Mouse (Mus musculus) spleen, adult 2 months (tissue): Measurements from ENCODE around the gene Nsun5.

Experiments used
- CTCF ChIP-seq: fragments of 200-500 bp; IDR thresholded peaks from 2 replicates; pipeline ENCODE4 v1.5.1; 2011; ENCODE audit warnings: mild to moderate bottlenecking, inconsistent platforms; ENCODE audit not compliant: insufficient read depth, insufficient read length, insufficient replicate concordance; ENCODE audit errors: extremely low read depth
- POLR2A ChIP-seq: fragments of 200-500 bp; IDR thresholded peaks from 2 replicates; pipeline ENCODE4 v1.6.1; 2011; ENCODE audit warnings: low read depth, low read length, inconsistent platforms

DNA sequence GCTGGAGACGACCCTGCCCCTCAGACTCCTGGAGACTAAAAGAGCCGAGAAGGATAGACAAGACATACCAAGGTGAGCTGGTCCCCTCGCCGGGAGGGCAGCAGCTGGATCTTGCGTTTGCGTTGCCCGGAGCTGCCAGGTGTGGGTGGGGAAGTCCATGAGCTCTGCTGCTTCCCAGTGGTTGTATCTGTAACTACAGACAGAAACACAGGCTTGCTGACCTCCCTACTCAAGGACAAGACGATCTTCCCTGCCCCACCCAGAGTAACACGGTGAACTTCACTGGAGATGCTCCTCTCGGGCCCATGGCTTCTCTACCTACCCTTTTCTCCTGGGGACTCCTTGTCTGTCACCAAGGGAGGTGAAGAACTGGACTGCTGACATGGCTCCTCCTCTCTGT lies 14.0 kb downstream of the Nsun5 start:
- TF ChIP-seq CTCF: no peak
- no peak for TF ChIP-seq POLR2A
